Mouse (Mus musculus): Measurements from ENCODE around the gene Rpf2.

The Rpf2 gene

DNA sequence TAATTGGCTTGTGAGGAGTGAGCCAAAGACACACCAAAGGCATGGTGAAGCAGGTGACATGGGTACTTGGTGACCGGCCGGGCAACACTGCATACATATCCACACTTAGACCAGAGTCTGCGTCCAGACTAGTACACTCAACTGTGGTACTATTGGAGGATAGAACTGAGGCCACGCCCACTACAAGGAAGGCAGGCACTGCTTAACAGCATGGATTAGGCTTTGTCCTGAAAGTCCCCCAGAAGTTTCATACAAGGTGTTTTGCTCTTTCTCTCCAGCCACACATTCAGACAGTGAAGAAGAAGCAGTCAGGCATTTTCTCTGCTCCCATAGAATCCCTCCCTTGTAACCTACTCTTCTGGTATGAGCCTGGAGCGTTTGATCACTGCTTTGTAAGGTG, 9.9 kb upstream of the Rpf2 start:
- in situ Hi-C loops (cut with MboI, MseI): loop anchor here (5.0 kb wide), 2 partner anchors 41 to 271 kb away; no protein-coding TSS in a partner anchor

- in situ Hi-C loops (cut with MboI, MseI): no loop called here
Measured at GRCm38 (mm10) chr10:40250969-40251368, 4.1 kb upstream of the Rpf2 start.

GRCm38 (mm10) chr10:40249625-40250024, 2.8 kb upstream of the Rpf2 start:
- in situ Hi-C loops (cut with MboI, MseI): no loop called here

DNA sequence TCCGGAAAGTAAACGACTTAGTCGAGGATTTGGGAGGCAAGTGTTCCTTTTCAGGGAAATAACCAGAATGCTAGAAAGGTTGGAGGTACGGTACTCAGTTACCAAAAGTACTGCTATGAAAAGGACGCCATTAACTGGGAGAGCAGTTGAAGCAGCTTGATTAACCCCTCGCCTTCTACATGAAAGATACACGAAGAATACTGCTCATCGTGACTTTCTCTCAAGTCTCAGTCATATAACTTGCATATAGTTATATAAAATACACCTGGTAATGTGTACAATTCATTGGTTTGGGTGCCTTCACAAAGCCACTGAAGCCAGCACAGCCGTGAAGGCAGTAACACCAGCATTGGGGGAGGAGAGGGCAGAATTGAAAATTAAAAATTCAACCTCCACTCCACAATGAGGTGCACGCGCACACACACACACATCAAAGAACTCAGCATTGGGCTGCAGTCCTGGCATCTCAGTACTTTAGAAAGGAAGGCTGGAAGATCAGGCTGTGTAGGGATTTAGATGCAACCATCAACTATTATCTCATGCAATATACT, 405 bp upstream of the Rpf2 start:
- in situ Hi-C loops (cut with MboI, MseI): no loop called here

GRCm38 (mm10) chr10:40237826-40238225, 9.0 kb downstream of the Rpf2 start:
- in situ Hi-C loops (cut with MboI, MseI): no loop called here

GRCm38 (mm10) chr10:40233241-40233640, 13.6 kb downstream of the Rpf2 start:
- in situ Hi-C loops (cut with MboI, MseI): no loop called here

DNA sequence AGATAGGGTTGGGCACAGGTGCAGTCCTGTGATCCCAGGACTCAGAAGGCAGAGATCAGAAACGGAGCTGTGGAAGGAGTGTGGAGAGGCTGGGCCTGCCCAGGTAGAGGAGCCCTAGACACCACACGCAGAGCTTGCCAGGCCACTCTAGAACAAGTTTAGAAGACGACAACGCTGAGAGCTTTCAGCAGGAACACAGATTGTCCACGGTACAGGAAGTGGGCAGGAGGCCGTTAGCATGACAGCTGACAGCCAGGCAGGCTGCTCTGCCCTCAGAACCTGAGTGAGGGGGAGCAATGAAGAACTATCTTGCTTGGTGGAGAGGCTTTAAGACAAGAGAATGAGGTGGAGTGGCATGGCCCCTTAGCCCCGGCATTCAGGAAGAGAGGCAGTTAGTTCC, 14.4 kb downstream of the Rpf2 start:
- in situ Hi-C loops (cut with MboI, MseI): no loop called here

- in situ Hi-C loops (cut with MboI, MseI): no loop called here
Measured at GRCm38 (mm10) chr10:40229725-40230124, 17.1 kb downstream of the Rpf2 start.

DNA sequence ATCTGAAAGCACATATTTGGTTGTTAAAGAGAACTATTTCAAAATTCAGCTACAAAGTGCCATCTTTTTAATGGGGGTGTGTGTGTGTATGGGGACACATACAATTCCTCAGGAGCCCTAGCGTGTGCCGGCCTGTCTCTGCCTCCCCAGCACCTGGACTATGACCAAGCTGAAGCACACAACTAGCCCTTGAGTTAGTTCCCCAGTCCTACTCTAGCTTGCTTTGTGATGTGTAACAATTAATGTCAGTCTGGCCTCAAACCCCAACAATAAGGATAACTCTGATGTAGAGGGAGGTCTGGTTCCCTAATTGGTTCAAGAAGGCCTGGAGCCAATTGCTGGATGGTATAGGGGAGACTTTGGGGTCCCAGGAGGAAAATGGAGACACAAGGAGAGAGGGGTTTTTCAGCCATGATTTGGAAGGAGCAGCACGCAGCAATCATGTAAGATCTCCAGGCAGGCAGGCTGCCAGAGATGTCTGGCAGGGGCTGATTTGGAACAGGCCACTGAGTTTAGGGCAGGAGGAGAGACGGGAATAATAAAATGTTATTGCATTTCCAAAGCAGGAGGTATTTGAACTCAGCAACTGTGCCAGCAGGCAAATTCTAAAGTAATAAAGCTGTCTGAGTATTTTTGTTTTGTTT, 19.1 kb downstream of the Rpf2 start:
- in situ Hi-C loops (cut with MboI, MseI): no loop called here

- in situ Hi-C loops (cut with MboI, MseI): no loop called here
Measured at GRCm38 (mm10) chr10:40218874-40219273, 28.0 kb downstream of the Rpf2 start.

GRCm38 (mm10) chr10:40212443-40213169, 34.2 kb downstream of the Rpf2 start:
- in situ Hi-C loops (cut with MboI, MseI): loop anchor here (5.0 kb wide), 2 partner anchors 160 to 250 kb away; partner anchors contain the start of gene Mfsd4b3

- in situ Hi-C loops (cut with MboI, MseI): no loop called here
Measured at GRCm38 (mm10) chr10:40195001-40195400, 51.8 kb downstream of the Rpf2 start.

GRCm38 (mm10) chr10:40192010-40192935, 54.6 kb downstream of the Rpf2 start:
- in situ Hi-C loops (cut with MboI, MseI): no loop called here

DNA sequence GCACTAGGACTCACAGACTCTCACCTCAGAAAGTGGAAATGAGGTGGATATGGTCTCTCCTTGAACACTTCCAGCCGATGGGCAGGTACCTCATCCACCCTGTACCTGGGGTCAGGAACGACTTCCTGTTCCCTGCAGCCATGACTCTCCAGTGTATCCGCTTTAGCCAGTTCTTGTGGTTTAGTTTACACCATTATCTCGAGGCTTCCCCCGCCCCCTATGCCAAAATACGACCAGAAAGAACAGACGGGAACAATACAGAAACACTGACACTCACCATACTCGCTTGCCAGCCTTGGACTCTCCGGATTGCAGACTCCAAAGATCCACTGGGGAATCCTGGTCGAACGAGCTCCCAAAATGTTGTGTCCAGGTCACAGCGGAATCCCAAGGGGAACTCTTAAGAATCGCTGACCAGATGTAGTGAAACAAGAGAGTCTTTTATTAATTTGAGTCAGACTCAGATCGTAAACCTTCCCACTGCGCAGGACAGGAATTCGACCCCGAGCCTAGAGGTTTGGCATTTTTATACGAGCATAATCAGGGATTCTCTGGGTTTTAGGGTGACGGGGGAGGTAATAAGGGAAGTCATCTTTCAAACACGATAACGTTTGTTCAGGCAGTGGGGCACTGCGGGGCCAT, 55.4 kb downstream of the Rpf2 start:
- in situ Hi-C loops (cut with MboI, MseI): no loop called here

- in situ Hi-C loops (cut with MboI, MseI): no loop called here
Measured at GRCm38 (mm10) chr10:40190871-40191270, 56.0 kb downstream of the Rpf2 start.

GRCm38 (mm10) chr10:40189689-40190088, 57.1 kb downstream of the Rpf2 start:
- in situ Hi-C loops (cut with MboI, MseI): loop anchor here (10.0 kb wide), 1 partner anchor 135 kb away; no protein-coding TSS in a partner anchor

- in situ Hi-C loops (cut with MboI, MseI): loop anchor here (10.0 kb wide), 1 partner anchor 134 kb away; no protein-coding TSS in a partner anchor
Measured at GRCm38 (mm10) chr10:40188831-40189230, 58.0 kb downstream of the Rpf2 start.

- in situ Hi-C loops (cut with MboI, MseI): loop anchor here (10.0 kb wide), 1 partner anchor 131 kb away; no protein-coding TSS in a partner anchor
Measured at GRCm38 (mm10) chr10:40185956-40186355, 60.9 kb downstream of the Rpf2 start.

DNA sequence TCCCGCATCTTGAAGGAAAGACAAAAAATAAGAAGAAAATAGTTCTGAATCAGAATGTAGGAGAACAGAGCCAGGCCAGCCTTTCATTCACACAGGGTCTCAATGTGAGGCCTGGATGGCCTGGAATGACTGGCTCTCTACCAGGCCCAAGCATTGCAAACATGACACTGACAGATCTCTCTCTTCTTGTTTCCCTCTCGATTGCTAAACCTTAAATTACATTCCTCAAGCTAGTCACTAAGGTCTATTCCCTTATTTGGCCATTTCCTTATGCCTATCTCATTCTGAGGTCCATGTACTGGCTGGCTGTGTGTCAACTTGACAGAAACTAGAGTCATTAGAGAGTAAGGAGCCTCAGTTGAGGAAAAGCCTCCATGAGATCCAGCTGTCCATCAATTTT, 66.8 kb downstream of the Rpf2 start:
- in situ Hi-C loops (cut with MboI, MseI): loop anchor here (10.0 kb wide), 1 partner anchor 125 kb away; no protein-coding TSS in a partner anchor

GRCm38 (mm10) chr10:40179142-40179541, 67.7 kb downstream of the Rpf2 start:
- in situ Hi-C loops (cut with MboI, MseI): no loop called here
